Mouse (Mus musculus) lung, postnatal 0 days (tissue): ENCODE results near the gene Pde4d.

ENCODE experiments used
- CTCF ChIP-seq: IDR thresholded peaks from 2 replicates; pipeline ENCODE4 v1.5.1; 2016; ENCODE audit warnings: antibody characterized with exemption, mild to moderate bottlenecking
- EP300 ChIP-seq: IDR thresholded peaks from 2 replicates; pipeline ENCODE4 v1.6.1; 2016; ENCODE audit warnings: antibody characterized with exemption, mild to moderate bottlenecking, control low read depth

GRCm38 (mm10) chr13:109610772-109611171 is 1161.0 kb downstream of the Pde4d start:
- no peak for TF ChIP-seq CTCF
- TF ChIP-seq EP300 = no peak
